Mouse (Mus musculus): Measurements from ENCODE around the gene Adh4. TPM values are rescaled to one million over a fixed set of nuclear protein-coding genes. Genes with fewer than 3 reads are reported as not detected.
"Not testable (repeated sequence)": the region's sequence is repeated elsewhere in the genome, so short reads cannot be mapped to it uniquely, and the experiment has no call there.

Adh4 gene
- polyA plus RNA-seq, 1 experiment from 2014 or later: not detected

- Histone ChIP-seq H3K4me2 (no peak overlapping the region), H3K4me3 (ENCODE audit: low read depth, low read length) (no peak overlapping the region), H3K4me1 (ENCODE audit: control insufficient read depth, insufficient read depth, low read length) (no peaks in the 10 kb centered on the region), H3K9ac (ENCODE audit: low read depth, low read length) (no peak overlapping the region), H3K27ac (ENCODE audit: low read depth, low read length) (no peak overlapping the region), H3K9me3 (replicated peaks; ENCODE audit: control insufficient read depth, low read length) (no peaks in the 10 kb centered on the region), H3K27me3 (ENCODE audit: control insufficient read depth, insufficient read depth, low read length) (no peaks in the 10 kb centered on the region), H3K36me3 (ENCODE audit: control insufficient read depth, insufficient read depth, low read length) (peaks cover 30% of the 10 kb centered on the region)
- 94% methylated on average over 1 of the region's 1 CpGs for whole genome bisulfite sequencing (ENCODE audit: insufficient replicate concordance)
- ATAC-seq (replicated peaks; ENCODE audit: insufficient number of reproducible peaks, low FRiP score, low TSS enrichment): no peak
These were observed 39.0 kb downstream of the Adh4 start for GRCm38 (mm10) chr3:138454234-138454633.

GRCm38 (mm10) chr3:138454711-138455435, 39.6 kb downstream of the Adh4 start:
- H3K9ac ChIP-seq (ENCODE audit: low read depth, low read length): no peak overlapping the region
- H3K27ac ChIP-seq (ENCODE audit: low read depth, low read length): no peak overlapping the region
- 93% methylated on average over 13 of the region's 13 CpGs for WGBS (ENCODE audit: insufficient replicate concordance)

GRCm38 (mm10) chr3:138458441-138458840, 43.2 kb downstream of the Adh4 start:
- Histone ChIP-seq H3K9me3 (replicated peaks; ENCODE audit: control insufficient read depth, low read length) (no peaks in the 10 kb centered on the region), H3K4me1 (ENCODE audit: control insufficient read depth, insufficient read depth, low read length) (no peaks in the 10 kb centered on the region), H3K4me2 (no peak overlapping the region), H3K27ac (ENCODE audit: low read depth, low read length) (no peak overlapping the region), H3K4me3 (ENCODE audit: low read depth, low read length) (no peak overlapping the region), H3K27me3 (ENCODE audit: control insufficient read depth, insufficient read depth, low read length) (no peaks in the 10 kb centered on the region), H3K36me3 (ENCODE audit: control insufficient read depth, insufficient read depth, low read length) (peaks cover 28% of the 10 kb centered on the region), H3K9ac (ENCODE audit: low read depth, low read length) (no peak overlapping the region)
- 95% methylated on average over 3 of the region's 3 CpGs for WGBS (ENCODE audit: insufficient replicate concordance)
- ATAC-seq (replicated peaks; ENCODE audit: insufficient number of reproducible peaks, low FRiP score, low TSS enrichment): no peak

More at GRCm38 (mm10) chr3:138454711-138455435, 39.6 kb downstream of the Adh4 start:
- Histone ChIP-seq H3K9me3 (replicated peaks; ENCODE audit: control insufficient read depth, low read length) (no peaks in the 10 kb centered on the region), H3K27me3 (ENCODE audit: control insufficient read depth, insufficient read depth, low read length) (no peaks in the 10 kb centered on the region), H3K4me2 (no peak overlapping the region), H3K36me3 (ENCODE audit: control insufficient read depth, insufficient read depth, low read length) (peaks cover 30% of the 10 kb centered on the region), H3K4me1 (ENCODE audit: control insufficient read depth, insufficient read depth, low read length) (no peaks in the 10 kb centered on the region), H3K4me3 (ENCODE audit: low read depth, low read length) (no peak overlapping the region)
- no peak for ATAC-seq (replicated peaks; ENCODE audit: insufficient number of reproducible peaks, low FRiP score, low TSS enrichment)

GRCm38 (mm10) chr3:138460260-138460659, 45.0 kb downstream of the Adh4 start:
- H3K4me1 ChIP-seq (ENCODE audit: control insufficient read depth, insufficient read depth, low read length): no peaks in the 10 kb centered on the region
- no peaks in the 10 kb centered on the region for H3K27me3 ChIP-seq (ENCODE audit: control insufficient read depth, insufficient read depth, low read length)
- H3K27ac ChIP-seq (ENCODE audit: low read depth, low read length): no peak overlapping the region
- WGBS (ENCODE audit: insufficient replicate concordance): 90% methylated on average over 13 of the region's 13 CpGs
- no peak overlapping the region for H3K4me3 ChIP-seq (ENCODE audit: low read depth, low read length)
- H3K36me3 ChIP-seq (ENCODE audit: control insufficient read depth, insufficient read depth, low read length): peaks cover 29% of the 10 kb centered on the region
- H3K4me2 ChIP-seq: no peak overlapping the region
- no peak for ATAC-seq (replicated peaks; ENCODE audit: insufficient number of reproducible peaks, low FRiP score, low TSS enrichment)
- H3K9me3 ChIP-seq (replicated peaks; ENCODE audit: control insufficient read depth, low read length): no peaks in the 10 kb centered on the region
- H3K9ac ChIP-seq (ENCODE audit: low read depth, low read length): no peak overlapping the region

DNA sequence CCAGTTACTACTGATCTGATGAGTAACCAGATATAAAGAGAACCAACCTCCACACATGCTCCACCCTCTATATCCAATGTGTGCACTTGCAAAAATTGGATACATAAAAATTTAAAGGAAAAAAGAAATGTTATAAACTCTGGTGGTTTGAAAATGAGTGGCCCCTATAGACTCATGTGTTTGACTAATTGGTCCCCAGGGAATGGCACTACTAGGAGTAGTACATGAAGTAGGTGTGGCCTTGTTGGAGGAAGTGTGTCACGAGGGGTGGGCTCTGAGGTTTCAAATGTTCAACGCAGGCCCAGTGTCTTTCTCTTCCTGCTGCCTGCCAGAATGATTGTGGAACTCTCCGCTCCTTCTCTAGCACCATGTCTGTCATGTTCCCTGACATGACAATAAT, 46.6 kb downstream of the Adh4 start:
- 91% methylated on average over 3 of the region's 3 CpGs for WGBS (ENCODE audit: insufficient replicate concordance)
- Histone ChIP-seq H3K4me2 (no peak overlapping the region), H3K27ac (ENCODE audit: low read depth, low read length) (no peak overlapping the region), H3K36me3 (ENCODE audit: control insufficient read depth, insufficient read depth, low read length) (peaks cover 38% of the 10 kb centered on the region), H3K4me3 (ENCODE audit: low read depth, low read length) (no peak overlapping the region), H3K9ac (ENCODE audit: low read depth, low read length) (no peak overlapping the region), H3K4me1 (ENCODE audit: control insufficient read depth, insufficient read depth, low read length) (no peaks in the 10 kb centered on the region), H3K27me3 (ENCODE audit: control insufficient read depth, insufficient read depth, low read length) (no peaks in the 10 kb centered on the region), H3K9me3 (replicated peaks; ENCODE audit: control insufficient read depth, low read length) (no peaks in the 10 kb centered on the region)
- ATAC-seq (replicated peaks; ENCODE audit: insufficient number of reproducible peaks, low FRiP score, low TSS enrichment): no peak

DNA sequence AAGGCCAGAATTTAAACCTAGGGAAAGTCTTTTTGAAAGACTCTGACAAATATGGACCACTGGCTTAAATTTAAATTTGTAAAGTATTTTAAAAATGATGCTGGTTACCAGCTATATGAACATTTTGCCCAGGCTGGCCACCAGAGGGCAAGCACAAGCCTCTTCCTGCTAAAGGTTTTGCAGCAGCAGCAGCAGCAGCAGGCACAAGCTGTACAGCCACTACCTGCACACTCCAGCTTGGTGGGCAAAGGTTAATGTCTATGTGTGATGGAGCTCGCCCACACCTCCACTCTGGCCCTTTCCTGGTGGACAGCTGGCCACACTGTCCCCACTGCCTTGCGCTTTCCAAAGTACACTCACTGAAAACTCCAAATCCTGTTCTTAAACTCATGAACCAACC, 47.9 kb downstream of the Adh4 start:
- Histone ChIP-seq H3K4me1 (ENCODE audit: control insufficient read depth, insufficient read depth, low read length) (no peaks in the 10 kb centered on the region), H3K4me3 (ENCODE audit: low read depth, low read length) (no peak overlapping the region), H3K9ac (ENCODE audit: low read depth, low read length) (no peak overlapping the region), H3K9me3 (replicated peaks; ENCODE audit: control insufficient read depth, low read length) (no peaks in the 10 kb centered on the region), H3K27me3 (ENCODE audit: control insufficient read depth, insufficient read depth, low read length) (no peaks in the 10 kb centered on the region), H3K4me2 (no peak overlapping the region), H3K36me3 (ENCODE audit: control insufficient read depth, insufficient read depth, low read length) (peaks cover 35% of the 10 kb centered on the region), H3K27ac (ENCODE audit: low read depth, low read length) (no peak overlapping the region)
- 83% methylated on average over 2 of the region's 2 CpGs for WGBS (ENCODE audit: insufficient replicate concordance)
- ATAC-seq (replicated peaks; ENCODE audit: insufficient number of reproducible peaks, low FRiP score, low TSS enrichment): no peak

DNA sequence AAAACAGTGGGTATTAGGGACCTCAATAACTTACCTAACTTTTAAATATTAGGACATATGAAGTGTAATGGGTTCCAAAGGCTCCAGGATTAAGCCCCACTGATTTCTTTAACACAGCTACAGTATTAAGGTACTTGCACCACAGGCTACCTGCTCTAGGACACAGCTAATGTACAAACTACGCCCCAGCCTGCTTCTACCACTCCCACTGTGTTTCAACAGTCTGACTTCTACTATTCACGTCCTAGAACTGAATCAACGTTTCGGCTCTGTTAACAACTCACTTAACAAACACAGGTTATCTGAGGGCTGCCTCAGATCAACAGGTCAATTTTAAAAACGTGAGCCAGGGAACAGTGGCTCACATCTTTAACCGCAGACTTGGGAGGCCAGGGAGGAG, 48.5 kb downstream of the Adh4 start:
- ATAC-seq (replicated peaks; ENCODE audit: insufficient number of reproducible peaks, low FRiP score, low TSS enrichment): no peak
- Histone ChIP-seq H3K27me3 (ENCODE audit: control insufficient read depth, insufficient read depth, low read length) (no peaks in the 10 kb centered on the region), H3K9me3 (replicated peaks; ENCODE audit: control insufficient read depth, low read length) (no peaks in the 10 kb centered on the region), H3K36me3 (ENCODE audit: control insufficient read depth, insufficient read depth, low read length) (peaks cover 35% of the 10 kb centered on the region), H3K4me3 (ENCODE audit: low read depth, low read length) (no peak overlapping the region), H3K4me1 (ENCODE audit: control insufficient read depth, insufficient read depth, low read length) (no peaks in the 10 kb centered on the region), H3K9ac (ENCODE audit: low read depth, low read length) (no peak overlapping the region), H3K27ac (ENCODE audit: low read depth, low read length) (no peak overlapping the region), H3K4me2 (no peak overlapping the region)
- 83% methylated on average over 6 of the region's 6 CpGs for WGBS (ENCODE audit: insufficient replicate concordance)

DNA sequence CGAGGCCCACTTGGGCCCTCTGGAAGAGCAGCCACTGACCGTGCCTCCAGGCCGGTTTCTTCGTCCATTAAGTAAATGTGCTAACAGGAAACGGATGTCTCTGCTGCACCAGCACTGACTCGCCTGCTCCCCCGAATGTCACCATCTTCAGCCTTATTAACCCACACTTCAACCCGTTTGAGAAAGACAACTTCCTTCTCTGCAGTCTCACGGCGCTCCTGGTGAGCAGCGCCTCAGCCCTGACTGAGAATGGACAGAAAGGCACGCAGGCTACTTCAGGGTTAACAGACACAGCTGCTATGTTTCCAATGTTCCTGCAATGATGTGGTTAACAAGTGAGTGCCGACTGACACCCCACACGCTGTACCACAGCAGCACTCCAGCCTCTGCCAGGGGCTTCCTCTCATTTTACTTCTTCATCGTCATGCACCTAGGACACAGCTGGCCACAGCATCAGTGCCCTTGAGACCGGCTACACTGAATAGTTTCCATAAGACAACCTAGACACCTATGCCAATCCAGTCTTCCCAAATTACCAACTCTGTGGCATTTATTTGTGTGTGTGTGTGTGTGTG, 49.4 kb downstream of the Adh4 start:
- Histone ChIP-seq H3K4me3 (ENCODE audit: low read depth, low read length) (no peak overlapping the region), H3K9ac (ENCODE audit: low read depth, low read length) (no peak overlapping the region), H3K4me2 (no peak overlapping the region), H3K27ac (ENCODE audit: low read depth, low read length) (no peak overlapping the region), H3K9me3 (replicated peaks; ENCODE audit: control insufficient read depth, low read length) (no peaks in the 10 kb centered on the region), H3K36me3 (ENCODE audit: control insufficient read depth, insufficient read depth, low read length) (peaks cover 33% of the 10 kb centered on the region), H3K4me1 (ENCODE audit: control insufficient read depth, insufficient read depth, low read length) (no peaks in the 10 kb centered on the region), H3K27me3 (ENCODE audit: control insufficient read depth, insufficient read depth, low read length) (no peaks in the 10 kb centered on the region)
- ATAC-seq (replicated peaks; ENCODE audit: insufficient number of reproducible peaks, low FRiP score, low TSS enrichment): no peak
- WGBS (ENCODE audit: insufficient replicate concordance): 75% methylated on average over 16 of the region's 16 CpGs

DNA sequence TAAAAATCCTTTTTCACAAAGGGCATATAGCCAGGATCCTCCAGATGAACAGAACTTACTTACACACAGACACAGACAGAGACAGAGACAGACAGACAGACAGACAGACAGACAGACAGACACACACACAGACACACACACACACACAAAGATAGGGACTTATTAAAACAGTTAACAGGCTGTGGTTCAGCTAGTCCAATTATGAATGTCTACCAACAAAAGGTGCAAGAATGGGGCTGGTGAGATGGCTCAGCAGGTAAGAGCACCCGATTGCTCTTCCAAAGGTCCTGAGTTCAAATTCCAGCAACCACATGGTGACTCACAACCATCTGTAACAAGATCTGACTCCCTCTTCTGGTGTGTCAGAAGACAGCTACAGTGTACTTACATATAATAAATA, 51.4 kb downstream of the Adh4 start:
- not testable (repeated sequence) for H3K4me2 ChIP-seq; ATAC-seq (replicated peaks; ENCODE audit: insufficient number of reproducible peaks, low FRiP score, low TSS enrichment); H3K9ac ChIP-seq (ENCODE audit: low read depth, low read length); H3K4me1 ChIP-seq (ENCODE audit: control insufficient read depth, insufficient read depth, low read length); H3K27me3 ChIP-seq (ENCODE audit: control insufficient read depth, insufficient read depth, low read length); H3K27ac ChIP-seq (ENCODE audit: low read depth, low read length); H3K4me3 ChIP-seq (ENCODE audit: low read depth, low read length); H3K9me3 ChIP-seq (replicated peaks; ENCODE audit: control insufficient read depth, low read length)
- WGBS (ENCODE audit: insufficient replicate concordance): 91% methylated on average over 1 of the region's 1 CpGs
- H3K36me3 ChIP-seq (ENCODE audit: control insufficient read depth, insufficient read depth, low read length): peaks cover 39% of the 10 kb centered on the region

Data from heart, embryonic 11.5 days (tissue).